Mouse (Mus musculus): Measurements from ENCODE around the gene Hoxd9. TPM values are rescaled to one million over a fixed set of nuclear protein-coding genes. Genes with fewer than 3 reads are reported as not detected.

The Hoxd9 gene
- polyA plus RNA-seq, 1 experiment from 2014 or later: 24.1 TPM

GRCm38 (mm10) chr2:74690338-74690716, 7.2 kb upstream of the Hoxd9 start:
- WGBS: 4% methylated on average over 8 of the region's 8 CpGs
- peak overlapping the region; percentile 93 for H3K4me2 ChIP-seq (ENCODE audit: low read depth, severe bottlenecking)
- H3K36me3 ChIP-seq (ENCODE audit: control insufficient read depth, insufficient read depth, low read length): no peaks in the 10 kb centered on the region
- H3K27me3 ChIP-seq (ENCODE audit: control insufficient read depth, insufficient read depth, low read length): peaks cover 6% of the 10 kb centered on the region; the same call in 1 of the 2 replicates
- DNase-seq (ENCODE audit: low spot score): no peak
- H3K9ac ChIP-seq (ENCODE audit: low read length): peak overlapping the region; percentile 98
- H3K9me3 ChIP-seq (ENCODE audit: control insufficient read depth, low read length): no peaks in the 10 kb centered on the region
- ATAC-seq (ENCODE audit: insufficient number of reproducible peaks, low FRiP score, low TSS enrichment, low read depth): no peak
- H3K4me3 ChIP-seq (ENCODE audit: low read depth, low read length): peak overlapping the region; percentile 66
- peak overlapping the region; percentile 97 for H3K27ac ChIP-seq (replicated peaks; ENCODE audit: low read depth, low read length)
- peaks cover 29% of the 10 kb centered on the region for H3K4me1 ChIP-seq (ENCODE audit: control insufficient read depth, insufficient read depth, low read length)

DNA sequence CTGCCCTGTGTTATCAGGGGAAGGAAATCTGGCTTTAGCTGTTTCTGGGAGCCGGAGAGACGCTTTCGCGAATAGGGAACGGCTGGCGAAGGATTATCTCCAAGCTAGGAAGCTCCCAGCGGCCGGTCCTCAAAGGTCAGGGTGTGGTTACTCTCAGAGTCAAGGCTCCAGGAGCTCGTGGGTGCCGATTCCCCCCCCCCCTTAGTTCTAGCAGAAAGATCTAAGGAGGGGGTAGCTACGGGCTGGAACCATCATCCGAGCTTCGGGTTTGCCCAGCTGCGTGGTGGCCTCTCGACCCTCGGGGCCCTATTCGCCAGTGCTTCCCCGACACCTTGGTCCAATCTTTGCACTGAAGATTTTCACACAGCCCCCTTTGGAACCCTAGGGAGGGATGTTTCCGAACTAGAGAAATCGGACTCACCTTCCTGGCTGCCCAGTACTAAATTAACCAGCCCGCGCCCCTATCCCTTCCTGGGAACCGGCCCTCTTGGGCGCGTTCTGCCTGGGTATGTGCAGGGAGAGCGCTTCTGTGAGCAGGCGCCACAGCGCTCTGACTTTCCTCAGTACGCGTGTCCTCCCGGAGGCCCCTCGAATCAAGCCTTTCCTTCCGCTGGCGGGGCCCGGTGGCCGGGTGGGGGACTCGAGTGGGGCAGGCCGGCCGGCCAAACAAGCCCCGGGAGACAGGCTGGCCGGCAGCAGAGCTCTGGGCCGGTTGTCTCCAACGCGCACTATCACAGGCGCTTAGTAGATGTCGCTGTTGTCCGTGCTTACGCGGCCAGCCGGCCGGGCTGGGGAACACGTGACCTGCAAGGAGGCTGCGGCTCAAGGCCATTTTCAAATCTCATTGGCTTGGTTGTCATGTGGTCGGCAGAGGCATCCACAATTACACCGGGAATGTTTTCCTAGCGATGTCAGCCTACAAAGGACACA, 6.2 kb upstream of the Hoxd9 start, which contains the start of gene Hoxd10:
Gene Hoxd10, plus strand, starts transcription at position 903 of the 930 bp plus-strand sequence.
- Histone ChIP-seq H3K36me3 (ENCODE audit: control insufficient read depth, insufficient read depth, low read length) (no peaks in the 10 kb centered on the region), H3K4me3 (ENCODE audit: low read depth, low read length) (peak within 1 kb of the TSS; percentile 61), H3K4me1 (ENCODE audit: control insufficient read depth, insufficient read depth, low read length) (peaks cover 34% of the 10 kb centered on the region), H3K4me2 (ENCODE audit: low read depth, severe bottlenecking) (peak within 1 kb of the TSS; percentile 93), H3K9ac (ENCODE audit: low read length) (peak within 1 kb of the TSS; percentile 96), H3K27me3 (ENCODE audit: control insufficient read depth, insufficient read depth, low read length) (peaks cover 6% of the 10 kb centered on the region; the same call in 1 of the 2 replicates), H3K9me3 (ENCODE audit: control insufficient read depth, low read length) (no peaks in the 10 kb centered on the region), H3K27ac (replicated peaks; ENCODE audit: low read depth, low read length) (peak within 1 kb of the TSS; percentile 94)
- WGBS: under 1% methylated on average over 56 of the region's 56 CpGs
- ATAC-seq (ENCODE audit: insufficient number of reproducible peaks, low FRiP score, low TSS enrichment, low read depth): peak; percentile 80
- DNase-seq (ENCODE audit: low spot score): peak; percentile 90

DNA sequence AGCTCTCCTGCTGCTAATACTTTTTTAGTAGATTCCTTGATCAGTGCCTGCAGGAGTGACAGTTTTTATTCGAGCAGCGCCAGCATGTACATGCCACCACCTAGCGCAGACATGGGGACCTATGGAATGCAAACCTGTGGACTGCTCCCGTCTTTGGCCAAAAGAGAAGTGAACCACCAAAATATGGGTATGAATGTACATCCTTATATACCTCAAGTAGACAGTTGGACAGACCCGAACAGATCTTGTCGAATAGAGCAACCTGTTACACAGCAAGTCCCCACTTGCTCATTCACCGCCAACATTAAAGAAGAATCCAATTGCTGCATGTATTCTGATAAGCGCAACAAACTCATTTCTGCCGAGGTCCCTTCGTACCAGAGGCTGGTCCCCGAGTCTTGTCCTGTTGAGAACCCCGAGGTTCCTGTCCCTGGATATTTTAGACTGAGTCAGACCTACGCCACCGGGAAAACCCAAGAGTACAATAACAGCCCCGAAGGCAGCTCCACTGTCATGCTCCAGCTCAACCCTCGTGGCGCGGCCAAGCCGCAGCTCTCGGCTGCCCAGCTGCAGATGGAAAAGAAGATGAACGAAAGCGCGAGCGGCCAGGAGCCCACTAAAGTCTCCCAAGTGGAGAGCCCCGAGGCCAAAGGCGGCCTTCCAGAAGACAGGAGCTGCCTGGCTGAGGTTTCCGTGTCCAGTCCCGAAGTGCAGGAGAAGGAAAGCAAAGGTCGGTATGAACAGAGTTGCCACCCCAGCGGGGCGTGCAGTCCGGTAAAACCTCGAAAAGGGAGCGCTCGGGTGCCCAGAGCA, 5.3 kb upstream of the Hoxd9 start:
- peak; percentile 28; the same call in 1 of the 2 replicates for ATAC-seq (ENCODE audit: insufficient number of reproducible peaks, low FRiP score, low TSS enrichment, low read depth)
- Histone ChIP-seq H3K9me3 (ENCODE audit: control insufficient read depth, low read length) (no peaks in the 10 kb centered on the region), H3K36me3 (ENCODE audit: control insufficient read depth, insufficient read depth, low read length) (no peaks in the 10 kb centered on the region), H3K4me1 (ENCODE audit: control insufficient read depth, insufficient read depth, low read length) (peaks cover 42% of the 10 kb centered on the region), H3K4me2 (ENCODE audit: low read depth, severe bottlenecking) (peak overlapping the region; percentile 93), H3K27ac (replicated peaks; ENCODE audit: low read depth, low read length) (peak overlapping the region; percentile 94), H3K9ac (ENCODE audit: low read length) (peak overlapping the region; percentile 96), H3K27me3 (ENCODE audit: control insufficient read depth, insufficient read depth, low read length) (peaks cover 6% of the 10 kb centered on the region; the same call in 1 of the 2 replicates), H3K4me3 (ENCODE audit: low read depth, low read length) (peak overlapping the region; percentile 61)
- peak; percentile 66 for DNase-seq (ENCODE audit: low spot score)
- 2% methylated on average over 35 of the region's 35 CpGs for WGBS

DNA sequence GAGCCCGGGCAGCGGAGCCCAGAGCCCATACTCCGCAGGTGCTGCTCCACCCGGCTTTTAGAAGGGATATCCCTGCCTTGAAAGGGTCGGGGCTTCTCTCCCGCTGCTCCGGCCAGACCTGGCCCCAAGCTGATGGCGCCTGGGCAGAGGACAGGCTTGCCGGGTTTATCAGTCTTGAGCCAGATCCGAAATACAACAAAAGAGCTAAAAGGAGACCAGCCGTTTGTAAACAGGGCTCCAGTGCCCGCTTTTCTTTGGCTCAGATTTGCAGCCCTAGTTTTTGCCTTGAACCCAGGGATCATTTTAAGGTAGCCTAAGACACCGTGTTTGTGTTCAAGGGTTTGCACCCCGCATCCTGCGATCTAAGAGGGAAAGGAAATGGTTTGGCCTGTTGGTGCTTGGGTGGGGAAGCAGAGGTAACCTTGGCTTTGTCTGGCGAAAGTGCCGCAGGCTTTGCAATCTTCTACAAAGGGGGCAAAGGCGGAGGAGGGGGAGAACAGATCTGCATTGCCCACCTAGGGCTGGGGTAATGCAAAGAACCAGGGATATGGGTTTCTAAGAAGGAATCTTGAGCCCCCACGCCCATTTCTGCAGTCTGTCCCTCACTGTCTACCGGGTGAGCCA, 4.6 kb upstream of the Hoxd9 start:
- peak overlapping the region; percentile 96 for H3K9ac ChIP-seq (ENCODE audit: low read length)
- ATAC-seq (ENCODE audit: insufficient number of reproducible peaks, low FRiP score, low TSS enrichment, low read depth) (no peak), DNase-seq (ENCODE audit: low spot score) (peak; percentile 62)
- peaks cover 39% of the 10 kb centered on the region for H3K4me1 ChIP-seq (ENCODE audit: control insufficient read depth, insufficient read depth, low read length)
- peak overlapping the region; percentile 93 for H3K4me2 ChIP-seq (ENCODE audit: low read depth, severe bottlenecking)
- WGBS: 2% methylated on average over 20 of the region's 20 CpGs
- H3K36me3 ChIP-seq (ENCODE audit: control insufficient read depth, insufficient read depth, low read length): no peaks in the 10 kb centered on the region
- peak overlapping the region; percentile 94 for H3K27ac ChIP-seq (replicated peaks; ENCODE audit: low read depth, low read length)
- H3K4me3 ChIP-seq (ENCODE audit: low read depth, low read length): peak overlapping the region; percentile 61
- H3K27me3 ChIP-seq (ENCODE audit: control insufficient read depth, insufficient read depth, low read length): peaks cover 3% of the 10 kb centered on the region; the same call in 1 of the 2 replicates
- no peaks in the 10 kb centered on the region for H3K9me3 ChIP-seq (ENCODE audit: control insufficient read depth, low read length)

- H3K27ac ChIP-seq (replicated peaks; ENCODE audit: low read depth, low read length): peak overlapping the region; percentile 94
- DNase-seq (ENCODE audit: low spot score) (peak; percentile 54), ATAC-seq (ENCODE audit: insufficient number of reproducible peaks, low FRiP score, low TSS enrichment, low read depth) (no peak)
- no peaks in the 10 kb centered on the region for H3K36me3 ChIP-seq (ENCODE audit: control insufficient read depth, insufficient read depth, low read length)
- no peaks in the 10 kb centered on the region for H3K9me3 ChIP-seq (ENCODE audit: control insufficient read depth, low read length)
- H3K4me2 ChIP-seq (ENCODE audit: low read depth, severe bottlenecking): peak overlapping the region; percentile 93
- H3K4me1 ChIP-seq (ENCODE audit: control insufficient read depth, insufficient read depth, low read length): peaks cover 39% of the 10 kb centered on the region
- peak overlapping the region; percentile 96 for H3K9ac ChIP-seq (ENCODE audit: low read length)
- no peaks in the 10 kb centered on the region; the same call in 1 of the 2 replicates for H3K27me3 ChIP-seq (ENCODE audit: control insufficient read depth, insufficient read depth, low read length)
- 7% methylated on average over 4 of the region's 4 CpGs for WGBS
- peak overlapping the region; percentile 61 for H3K4me3 ChIP-seq (ENCODE audit: low read depth, low read length)
Measured at GRCm38 (mm10) chr2:74693432-74693827, 4.1 kb upstream of the Hoxd9 start.

DNA sequence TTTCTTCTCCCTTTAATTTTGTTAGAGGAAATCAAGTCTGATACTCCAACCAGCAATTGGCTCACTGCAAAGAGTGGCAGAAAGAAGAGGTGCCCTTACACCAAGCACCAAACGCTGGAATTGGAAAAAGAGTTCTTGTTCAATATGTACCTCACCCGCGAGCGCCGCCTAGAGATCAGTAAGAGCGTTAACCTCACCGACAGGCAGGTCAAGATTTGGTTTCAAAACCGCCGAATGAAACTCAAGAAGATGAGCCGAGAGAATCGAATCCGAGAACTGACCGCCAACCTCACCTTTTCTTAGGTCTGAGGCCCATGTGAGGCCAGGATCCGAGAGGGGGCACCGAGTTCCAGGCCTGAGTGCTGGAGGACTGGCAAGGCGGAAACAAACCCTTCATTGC, 3.5 kb upstream of the Hoxd9 start:
- H3K4me1 ChIP-seq (ENCODE audit: control insufficient read depth, insufficient read depth, low read length): peaks cover 41% of the 10 kb centered on the region
- H3K4me2 ChIP-seq (ENCODE audit: low read depth, severe bottlenecking): peak overlapping the region; percentile 93
- WGBS: 2% methylated on average over 16 of the region's 16 CpGs
- H3K27ac ChIP-seq (replicated peaks; ENCODE audit: low read depth, low read length): peak overlapping the region; percentile 94
- H3K27me3 ChIP-seq (ENCODE audit: control insufficient read depth, insufficient read depth, low read length): no peaks in the 10 kb centered on the region; the same call in 1 of the 2 replicates
- DNase-seq (ENCODE audit: low spot score) (peak; percentile 88), ATAC-seq (ENCODE audit: insufficient number of reproducible peaks, low FRiP score, low TSS enrichment, low read depth) (no peak)
- H3K36me3 ChIP-seq (ENCODE audit: control insufficient read depth, insufficient read depth, low read length): no peaks in the 10 kb centered on the region
- H3K9me3 ChIP-seq (ENCODE audit: control insufficient read depth, low read length): no peaks in the 10 kb centered on the region
- H3K9ac ChIP-seq (ENCODE audit: low read length): peak overlapping the region; percentile 96
- peak overlapping the region; percentile 61 for H3K4me3 ChIP-seq (ENCODE audit: low read depth, low read length)

DNA sequence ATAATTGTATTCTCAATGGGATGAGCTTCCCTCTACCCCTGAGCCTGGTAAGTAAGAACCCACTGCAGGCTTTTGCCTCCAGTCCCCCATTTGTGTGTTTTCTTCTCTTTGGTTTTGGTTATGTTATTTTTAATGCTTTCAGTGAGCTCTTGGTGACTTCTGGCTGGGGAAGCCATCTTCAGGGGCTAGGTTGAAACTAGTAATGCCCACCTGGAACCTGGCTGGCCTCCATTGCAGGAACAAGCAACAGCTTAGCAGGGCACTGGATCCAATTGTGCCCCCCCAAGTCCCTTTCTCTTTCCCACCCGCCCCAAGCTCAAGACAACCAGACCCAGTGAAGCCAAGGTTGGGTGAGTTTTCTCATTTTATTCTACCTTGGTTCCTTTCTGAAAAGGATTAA, 2.1 kb upstream of the Hoxd9 start:
- 4% methylated on average over 1 of the region's 1 CpGs for WGBS
- H3K4me1 ChIP-seq (ENCODE audit: control insufficient read depth, insufficient read depth, low read length): peaks cover 43% of the 10 kb centered on the region
- H3K4me3 ChIP-seq (ENCODE audit: low read depth, low read length): peak overlapping the region; percentile 71
- H3K27ac ChIP-seq (replicated peaks; ENCODE audit: low read depth, low read length): 0 out of 2 replicates have a peak overlapping the region, but pooled peaks have one; percentile 47
- H3K9me3 ChIP-seq (ENCODE audit: control insufficient read depth, low read length): no peaks in the 10 kb centered on the region
- DNase-seq (ENCODE audit: low spot score): peak; percentile 41
- peak overlapping the region; percentile 97 for H3K9ac ChIP-seq (ENCODE audit: low read length)
- H3K27me3 ChIP-seq (ENCODE audit: control insufficient read depth, insufficient read depth, low read length): no peaks in the 10 kb centered on the region; the same call in 1 of the 2 replicates
- no peak for ATAC-seq (ENCODE audit: insufficient number of reproducible peaks, low FRiP score, low TSS enrichment, low read depth)
- no peaks in the 10 kb centered on the region for H3K36me3 ChIP-seq (ENCODE audit: control insufficient read depth, insufficient read depth, low read length)
- peak overlapping the region; percentile 93 for H3K4me2 ChIP-seq (ENCODE audit: low read depth, severe bottlenecking)

Measured in limb, embryonic 11.5 days (tissue).